Mouse (Mus musculus) CH12.LX (cell line): ENCODE results near the gene Trpv4. TPM values are rescaled to one million over a fixed set of nuclear protein-coding genes. Genes with fewer than 3 reads are reported as not detected.

Source experiments
- DNase-seq: peaks from one replicate; pipeline ENCODE4 v3.0.0-alpha.2; 2013; ENCODE audit errors: extremely low read depth
- H3K27ac ChIP-seq: 2 replicates; pipeline ENCODE4 v1.5.1; 2012; ENCODE audit warnings: low read depth, mild to moderate bottlenecking, control low read depth, moderate library complexity; ENCODE audit not compliant: insufficient read depth
- H3K27me3 ChIP-seq: replicated peaks from 2 replicates; pipeline ENCODE3; 2012; ENCODE audit warnings: inconsistent platforms
- H3K36me3 ChIP-seq, 2 experiments: replicated peaks in 1 of 2; 2 replicates each; pipeline versions ENCODE3 to v1.6.1; 2012; ENCODE audit warnings: inconsistent platforms in 1 of 2, low read length in 1 of 2, mild to moderate bottlenecking in 1 of 2, mixed read lengths in 1 of 2, moderate library complexity in 1 of 2; ENCODE audit not compliant: control insufficient read depth in 1 of 2, insufficient read depth in 1 of 2
- H3K4me1 ChIP-seq, 2 experiments: 2 replicates each; pipeline ENCODE4 v1.6.1; 2012; ENCODE audit warnings: inconsistent platforms in 1 of 2, moderate library complexity in 1 of 2; ENCODE audit not compliant: insufficient read depth in 2 of 2, control insufficient read depth in 1 of 2
- H3K4me2 ChIP-seq: 2 replicates; pipeline ENCODE4 v1.6.1; 2012; ENCODE audit warnings: low read depth, mild to moderate bottlenecking, control low read depth; ENCODE audit not compliant: poor library complexity, insufficient read depth, severe bottlenecking
- H3K4me3 ChIP-seq, 3 experiments: fragments of 150-350 bp in 1 of 3; sonication (generic) in 1 of 3; replicated peaks in 1 of 3; 2 replicates each; pipeline versions ENCODE3 to v1.5.1; 2011 to 2012; ENCODE audit warnings: low read depth in 2 of 3, low read length in 2 of 3, mild to moderate bottlenecking in 2 of 3, moderate library complexity in 2 of 3, control low read depth in 1 of 3, improper control_type of control experiment in 1 of 3, inconsistent platforms in 1 of 3, mixed read lengths in 1 of 3; ENCODE audit not compliant: poor library complexity in 1 of 3
- H3K79me2 ChIP-seq: replicated peaks from 2 replicates; pipeline ENCODE4 v1.6.1; 2012; ENCODE audit warnings: mild to moderate bottlenecking, moderate library complexity; ENCODE audit not compliant: control insufficient read depth, poor library complexity, insufficient read depth, severe bottlenecking; ENCODE audit errors: extremely low read depth
- H3K9ac ChIP-seq: 2 replicates; pipeline ENCODE4 v1.6.1; 2012; ENCODE audit warnings: low read depth, mild to moderate bottlenecking, control low read depth, moderate library complexity; ENCODE audit not compliant: insufficient read depth
- H3K9me3 ChIP-seq: replicated peaks from 2 replicates; pipeline ENCODE3; 2012; ENCODE audit warnings: low read length, inconsistent platforms, mixed read lengths
- CTCF ChIP-seq, 2 experiments: IDR thresholded peaks in 1 of 2; conservative IDR thresholded peaks in 1 of 2; 2 replicates each; pipeline ENCODE4 v1.5.1; 2011 to 2012; ENCODE audit warnings: low read depth in 2 of 2, low read length in 2 of 2, improper control_type of control experiment in 1 of 2, inconsistent platforms in 1 of 2, mild to moderate bottlenecking in 1 of 2, moderate library complexity in 1 of 2
- ETS1 ChIP-seq: conservative IDR thresholded peaks from 2 replicates; pipeline ENCODE4 v1.6.1; 2012; ENCODE audit warnings: low read depth, mild to moderate bottlenecking, inconsistent platforms, low read length, improper control_type of control experiment, moderate library complexity
- KAT2A ChIP-seq: IDR thresholded peaks from 2 replicates; pipeline ENCODE4 v1.6.1; 2012; ENCODE audit warnings: low read length, improper control_type of control experiment, inconsistent platforms; ENCODE audit not compliant: insufficient replicate concordance
- MAZ ChIP-seq: IDR thresholded peaks from 2 replicates; pipeline ENCODE4 v1.6.1; 2012; ENCODE audit warnings: low read depth, mild to moderate bottlenecking, inconsistent platforms, low read length, improper control_type of control experiment, moderate library complexity
- MXI1 ChIP-seq: IDR thresholded peaks from 2 replicates; pipeline ENCODE4 v1.6.1; 2011; ENCODE audit warnings: mild to moderate bottlenecking, low read depth, low read length, improper control_type of control experiment
- MYC ChIP-seq: IDR thresholded peaks from 2 replicates; pipeline ENCODE4 v1.6.1; 2011; ENCODE audit warnings: low read depth, mild to moderate bottlenecking, improper control_type of control experiment, low read length
- NELFE ChIP-seq: IDR thresholded peaks from 2 replicates; pipeline ENCODE4 v1.6.1; 2011; ENCODE audit warnings: low read depth, low read length, improper control_type of control experiment
- NRF1 ChIP-seq: IDR thresholded peaks from 2 replicates; pipeline ENCODE4 v1.6.1; 2014; ENCODE audit warnings: low read depth, mild to moderate bottlenecking, inconsistent platforms, low read length, improper control_type of control experiment, moderate library complexity
- POLR2A ChIP-seq: IDR thresholded peaks from 2 replicates; pipeline ENCODE4 v1.6.1; 2011; ENCODE audit warnings: low read depth, mild to moderate bottlenecking, improper control_type of control experiment, low read length
- RAD21 ChIP-seq: IDR thresholded peaks from 2 replicates; pipeline ENCODE4 v1.6.1; 2011; ENCODE audit warnings: low read depth, mild to moderate bottlenecking, low read length, improper control_type of control experiment, moderate library complexity
- UBTF ChIP-seq: IDR thresholded peaks from 2 replicates; pipeline ENCODE4 v1.6.1; 2012; ENCODE audit warnings: low read depth, mild to moderate bottlenecking, inconsistent platforms, low read length, improper control_type of control experiment, moderate library complexity
- USF2 ChIP-seq: conservative IDR thresholded peaks from 2 replicates; pipeline ENCODE4 v1.6.1; 2011; ENCODE audit warnings: low read depth, low read length, improper control_type of control experiment
- ZC3H11A ChIP-seq: IDR thresholded peaks from 2 replicates; pipeline ENCODE4 v1.6.1; 2012; ENCODE audit warnings: low read depth, mild to moderate bottlenecking, inconsistent platforms, low read length, improper control_type of control experiment
- ZNF384 ChIP-seq: IDR thresholded peaks from 2 replicates; pipeline ENCODE4 v1.6.1; 2012; ENCODE audit warnings: low read depth, low read length, improper control_type of control experiment, inconsistent platforms
- dilution Hi-C: fragments of 300-500 bp; cut with MboI; formaldehyde crosslinking; loops from 2 replicates; pipeline ENCODE4 v1.14.3; 2020; ENCODE audit warnings: low sequenced_read_pairs; ENCODE audit not compliant: extremely low pct_unique_long_range_greater_than_20kb, extremely low pct_ligation_motif_present
- in situ Hi-C: fragments of 300-500 bp; cut with MboI; formaldehyde crosslinking; loops from 3 replicates; pipeline ENCODE4 v1.14.3; 2019; ENCODE audit warnings: low sequenced_read_pairs, low pct_ligation_motif_present, low pct_unique_long_range_greater_than_20kb, mixed read lengths
- polyA plus RNA-seq: library from polyadenylated mRNA; unstranded; fragments of >175 nt; gene quantifications from 2 replicates; pipeline ENCODE4 v1.2.1, GENCODE M21; 2012; ENCODE audit warnings: low read depth; ENCODE audit not compliant: insufficient read length
- total RNA-seq, 2 experiments: library from RNA; depleted of rRNA; stranded (reverse); fragments of 300-350 nt in 1 of 2; fragments of >200 nt in 1 of 2; gene quantifications; 2 replicates each; pipeline ENCODE4 v1.2.3; 2012 to 2014

Gene Trpv4
- total and polyA plus RNA-seq, 3 experiments, result 0.24 TPM; not detected in 2

- H3K27ac ChIP-seq, result no peak overlapping the region
- no peak for DNase-seq
- no peak overlapping the region for H3K4me2 ChIP-seq
- no peaks in the 10 kb centered on the region for H3K27me3 ChIP-seq
- H3K9ac ChIP-seq, result no peak overlapping the region
- H3K4me1 ChIP-seq, result peaks cover 5 to 32% of the 10 kb centered on the region in 2 experiments
- TF ChIP-seq MYC (no peak), ZC3H11A (no peak), MXI1 (no peak), NRF1 (no peak), NELFE (no peak), MAZ (no peak), POLR2A (no peak)
- no peaks in the 10 kb centered on the region for H3K79me2 ChIP-seq
- H3K36me3 ChIP-seq, result no peaks in the 10 kb centered on the region
- H3K4me3 ChIP-seq, result no peak overlapping the region
- in situ Hi-C loops, result no loop called here
- H3K9me3 ChIP-seq, result no peaks in the 10 kb centered on the region
- dilution Hi-C loops, result no loop called here
Observed at GRCm38 (mm10) chr5:114647211-114647974, 10.8 kb downstream of the Trpv4 start.

GRCm38 (mm10) chr5:114645916-114646315 lies 12.3 kb downstream of the Trpv4 start:
- dilution Hi-C loops, result no loop called here
- in situ Hi-C loops, result no loop called here
- no peak for DNase-seq

GRCm38 (mm10) chr5:114644918-114645317 lies 13.3 kb downstream of the Trpv4 start:
- H3K79me2 ChIP-seq, result no peaks in the 10 kb centered on the region
- TF ChIP-seq USF2 (no peak), ZNF384 (no peak)
- in situ Hi-C loops, result no loop called here
- H3K27me3 ChIP-seq, result peaks cover 12% of the 10 kb centered on the region
- dilution Hi-C loops, result no loop called here
- peaks cover 0 to 23% of the 10 kb centered on the region in 2 experiments; a peak in 2 of 4 replicates for H3K4me1 ChIP-seq
- no peaks in the 10 kb centered on the region for H3K36me3 ChIP-seq
- H3K27ac ChIP-seq, result no peak overlapping the region
- no peak overlapping the region for H3K9ac ChIP-seq
- DNase-seq, result no peak
- no peaks in the 10 kb centered on the region for H3K9me3 ChIP-seq
- H3K4me2 ChIP-seq, result no peak overlapping the region
- H3K4me3 ChIP-seq, result no peak overlapping the region

More at GRCm38 (mm10) chr5:114645916-114646315, 12.3 kb downstream of the Trpv4 start:
- H3K36me3 ChIP-seq, result no peaks in the 10 kb centered on the region
- peaks cover under 1 to 24% of the 10 kb centered on the region in 2 experiments for H3K4me1 ChIP-seq
- no peak overlapping the region for H3K4me2 ChIP-seq
- H3K9ac ChIP-seq, result no peak overlapping the region
- H3K4me3 ChIP-seq, result no peak overlapping the region
- no peak overlapping the region for H3K27ac ChIP-seq
- H3K79me2 ChIP-seq, result no peaks in the 10 kb centered on the region
- H3K9me3 ChIP-seq, result no peaks in the 10 kb centered on the region
- TF ChIP-seq RAD21 (no peak), KAT2A (no peak), CTCF (conservative IDR thresholded peaks at IDR 0.05 in 1 of 2, IDR thresholded peaks at IDR 0.05 in 1 of 2; ENCODE audit: low read depth in 2 of 2, low read length in 2 of 2) (no peak), ETS1 (no peak), UBTF (no peak), POLR2A (no peak), USF2 (no peak), NRF1 (no peak)
- peaks cover 9% of the 10 kb centered on the region for H3K27me3 ChIP-seq
